Mouse (Mus musculus): ENCODE results near the gene Aup1. TPM values are rescaled to one million over a fixed set of nuclear protein-coding genes. Genes with fewer than 3 reads are reported as not detected.
A peak's percentile ranks its signal among the peaks of the same experiment; 100 is the strongest.

Aup1 gene
- polyA plus RNA-seq (2016; fragmentation: Nextera tagmentation; extraction: Ambion mirVana): 148 and 172 TPM in 2 replicates

- H3K27ac ChIP-seq (replicated peaks): peak within 1 kb of the TSS; percentile 93
- peak; percentile 96 for DNase-seq (ENCODE audit: low spot score)
- peaks cover 51% of the 10 kb centered on the region for H3K36me3 ChIP-seq (replicated peaks)
- peak within 1 kb of the TSS; percentile 86 for H3K4me3 ChIP-seq
- peaks cover 5% of the 10 kb centered on the region for H3K27me3 ChIP-seq (replicated peaks; ENCODE audit: low read depth, poor library complexity, severe bottlenecking)
- WGBS: under 1% methylated on average over 64 of the region's 64 CpGs
- H3K4me1 ChIP-seq: peaks cover 33% of the 10 kb centered on the region
- H3K9me3 ChIP-seq: no peaks in the 10 kb centered on the region
These were observed at the start of gene Aup1 for GRCm38 (mm10) chr6:83054074-83054851. TSS of gene Aup1 (plus strand) at chr6:83054521.

- H3K4me3 ChIP-seq: no peak overlapping the region
- peaks cover 5% of the 10 kb centered on the region; the same call in 1 of the 2 replicates for H3K27me3 ChIP-seq (replicated peaks; ENCODE audit: low read depth, poor library complexity, severe bottlenecking)
- no peaks in the 10 kb centered on the region for H3K9me3 ChIP-seq
- no peaks in the 10 kb centered on the region for H3K36me3 ChIP-seq (replicated peaks)
- 60% methylated on average over 7 of the region's 7 CpGs for WGBS
- H3K27ac ChIP-seq (replicated peaks): peak overlapping the region; percentile 59; the same call in 1 of the 2 replicates
- peaks cover 14% of the 10 kb centered on the region for H3K4me1 ChIP-seq
- DNase-seq (ENCODE audit: low spot score): peak; percentile 21
These were observed 49.4 kb upstream of the Aup1 start for GRCm38 (mm10) chr6:83004872-83005271.

DNA sequence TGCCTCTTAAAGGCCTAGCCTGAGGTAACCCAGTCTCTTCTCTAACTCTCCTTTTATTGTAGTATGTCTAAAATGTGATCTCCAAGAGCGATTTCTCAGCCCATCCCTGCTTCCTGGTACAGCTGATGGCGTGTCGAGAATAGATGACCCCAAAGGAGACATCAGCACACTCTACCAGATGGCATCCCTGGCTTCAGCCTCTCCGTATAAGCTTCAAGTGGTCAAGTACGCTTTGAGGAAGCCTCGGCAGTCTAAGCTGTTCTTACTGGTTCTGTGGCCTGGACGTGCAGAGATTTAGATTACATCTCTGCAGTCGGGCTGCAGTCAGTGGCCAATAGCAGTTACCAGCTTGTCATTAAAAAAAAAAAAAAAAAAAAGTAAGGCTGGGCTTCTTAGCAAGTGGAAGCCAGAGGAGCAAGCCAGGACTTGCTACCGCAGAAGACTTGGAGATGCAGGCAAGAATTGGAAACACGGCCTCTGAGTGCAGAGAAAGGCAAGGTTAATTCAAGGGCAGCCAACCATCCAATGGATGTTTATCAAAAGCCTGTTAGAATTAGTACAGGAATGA lies 48.8 kb upstream of the Aup1 start:
- no peak for DNase-seq (ENCODE audit: low spot score)
- H3K9me3 ChIP-seq: no peaks in the 10 kb centered on the region
- peaks cover 20% of the 10 kb centered on the region for H3K4me1 ChIP-seq
- no peak overlapping the region for H3K4me3 ChIP-seq
- no peaks in the 10 kb centered on the region for H3K36me3 ChIP-seq (replicated peaks)
- WGBS: 83% methylated on average over 10 of the region's 10 CpGs
- no peaks in the 10 kb centered on the region for H3K27me3 ChIP-seq (replicated peaks; ENCODE audit: low read depth, poor library complexity, severe bottlenecking)
- H3K27ac ChIP-seq (replicated peaks): peak overlapping the region; percentile 59

DNA sequence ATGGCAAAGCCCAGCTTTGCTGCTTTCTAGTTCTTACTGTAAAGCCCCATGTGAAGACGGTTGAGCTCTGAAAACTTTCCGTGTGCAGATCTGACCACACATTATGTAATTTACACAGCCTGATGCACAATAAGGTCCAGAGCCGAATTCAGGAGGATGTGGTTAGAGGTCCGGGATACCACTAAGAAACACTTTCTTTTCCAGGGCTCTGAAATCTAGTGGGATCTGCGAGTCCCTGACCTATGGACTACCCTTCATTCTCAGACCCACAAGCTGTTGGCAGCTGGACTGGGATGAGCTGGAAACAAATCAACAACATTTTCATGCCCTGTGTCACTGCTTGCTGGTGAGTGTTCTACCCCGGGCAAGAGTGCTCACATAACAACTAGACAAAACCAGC lies 48.2 kb upstream of the Aup1 start:
- 90% methylated on average over 6 of the region's 6 CpGs for WGBS
- H3K27ac ChIP-seq (replicated peaks): no peak overlapping the region
- no peaks in the 10 kb centered on the region for H3K27me3 ChIP-seq (replicated peaks; ENCODE audit: low read depth, poor library complexity, severe bottlenecking)
- H3K36me3 ChIP-seq (replicated peaks): no peaks in the 10 kb centered on the region
- no peaks in the 10 kb centered on the region for H3K9me3 ChIP-seq
- peaks cover 21% of the 10 kb centered on the region for H3K4me1 ChIP-seq
- no peak overlapping the region for H3K4me3 ChIP-seq
- no peak for DNase-seq (ENCODE audit: low spot score)

GRCm38 (mm10) chr6:83008659-83009058 lies 45.7 kb upstream of the Aup1 start:
- H3K27me3 ChIP-seq (replicated peaks; ENCODE audit: low read depth, poor library complexity, severe bottlenecking): no peaks in the 10 kb centered on the region
- no peak overlapping the region for H3K27ac ChIP-seq (replicated peaks)
- no peaks in the 10 kb centered on the region for H3K36me3 ChIP-seq (replicated peaks)
- no peak overlapping the region for H3K4me3 ChIP-seq
- no peak for DNase-seq (ENCODE audit: low spot score)
- H3K9me3 ChIP-seq: no peaks in the 10 kb centered on the region
- peaks cover 29% of the 10 kb centered on the region for H3K4me1 ChIP-seq
- WGBS: 65% methylated on average over 3 of the region's 3 CpGs

GRCm38 (mm10) chr6:83010010-83010409 lies 44.3 kb upstream of the Aup1 start:
- no peaks in the 10 kb centered on the region for H3K27me3 ChIP-seq (replicated peaks; ENCODE audit: low read depth, poor library complexity, severe bottlenecking)
- H3K9me3 ChIP-seq: no peaks in the 10 kb centered on the region
- 68% methylated on average over 7 of the region's 7 CpGs for WGBS
- DNase-seq (ENCODE audit: low spot score): no peak
- H3K27ac ChIP-seq (replicated peaks): no peak overlapping the region
- H3K36me3 ChIP-seq (replicated peaks): no peaks in the 10 kb centered on the region
- peaks cover 22% of the 10 kb centered on the region for H3K4me1 ChIP-seq
- H3K4me3 ChIP-seq: no peak overlapping the region

GRCm38 (mm10) chr6:83011255-83011654 lies 43.1 kb upstream of the Aup1 start:
- Histone ChIP-seq H3K4me3 (no peak overlapping the region), H3K27me3 (replicated peaks; ENCODE audit: low read depth, poor library complexity, severe bottlenecking) (no peaks in the 10 kb centered on the region), H3K9me3 (no peaks in the 10 kb centered on the region), H3K4me1 (peaks cover 17% of the 10 kb centered on the region; the same call in 1 of the 2 replicates), H3K36me3 (replicated peaks) (no peaks in the 10 kb centered on the region), H3K27ac (replicated peaks) (no peak overlapping the region)
- DNase-seq (ENCODE audit: low spot score): no peak
- 85% methylated on average over 7 of the region's 7 CpGs for WGBS

DNA sequence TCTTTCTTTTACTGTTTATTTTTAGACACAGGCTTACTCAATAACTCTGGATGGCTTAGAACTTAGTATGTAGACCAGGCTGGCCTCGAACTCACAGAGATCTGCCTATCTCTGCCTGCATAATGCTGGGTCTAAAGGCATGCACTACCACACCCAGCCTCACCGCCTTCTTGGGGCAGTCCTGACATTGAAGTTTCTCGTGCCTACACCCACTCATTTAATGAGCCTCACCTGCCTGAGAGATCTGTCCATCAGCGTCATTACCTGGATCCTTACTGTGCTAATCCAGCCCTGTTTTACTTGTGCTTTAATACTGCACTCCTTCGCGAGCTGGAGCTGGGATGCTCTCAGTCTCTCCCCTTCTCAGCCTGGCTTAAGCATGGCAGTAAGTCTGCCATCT lies 42.6 kb upstream of the Aup1 start:
- Histone ChIP-seq H3K4me1 (peaks cover 17% of the 10 kb centered on the region; the same call in 1 of the 2 replicates), H3K27me3 (replicated peaks; ENCODE audit: low read depth, poor library complexity, severe bottlenecking) (no peaks in the 10 kb centered on the region), H3K4me3 (no peak overlapping the region), H3K9me3 (no peaks in the 10 kb centered on the region), H3K27ac (replicated peaks) (no peak overlapping the region), H3K36me3 (replicated peaks) (no peaks in the 10 kb centered on the region)
- WGBS: 82% methylated on average over 6 of the region's 6 CpGs
- DNase-seq (ENCODE audit: low spot score): no peak

DNA sequence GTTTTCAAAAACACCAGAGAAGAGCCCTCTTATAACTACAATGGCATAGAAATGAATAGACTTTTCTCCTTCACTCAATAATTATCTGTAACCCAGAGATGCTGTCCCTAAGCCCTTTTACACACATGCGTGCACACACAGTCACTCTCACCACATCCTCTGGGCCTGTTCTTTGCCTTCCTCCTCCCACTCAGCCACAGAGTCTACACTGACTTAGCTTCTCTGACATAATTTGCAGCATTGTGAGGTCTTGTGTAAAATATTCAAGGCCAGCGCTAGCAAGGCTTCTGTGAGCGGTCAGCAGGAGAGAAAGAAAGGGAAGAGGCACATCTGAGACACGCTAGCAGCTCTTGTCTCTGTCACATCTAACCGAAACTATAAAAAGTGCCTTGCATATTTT lies 40.9 kb upstream of the Aup1 start:
- WGBS: 85% methylated on average over 5 of the region's 5 CpGs
- Histone ChIP-seq H3K27ac (replicated peaks) (no peak overlapping the region), H3K4me3 (no peak overlapping the region), H3K4me1 (peaks cover 17% of the 10 kb centered on the region; the same call in 1 of the 2 replicates), H3K36me3 (replicated peaks) (no peaks in the 10 kb centered on the region), H3K27me3 (replicated peaks; ENCODE audit: low read depth, poor library complexity, severe bottlenecking) (no peaks in the 10 kb centered on the region), H3K9me3 (0 out of 2 replicates have a peak, but pooled peaks cover 1% of the 10 kb centered on the region)
- no peak for DNase-seq (ENCODE audit: low spot score)

- DNase-seq (ENCODE audit: low spot score): no peak
- Histone ChIP-seq H3K9me3 (0 out of 2 replicates have a peak, but pooled peaks cover 2% of the 10 kb centered on the region), H3K4me3 (no peak overlapping the region), H3K27me3 (replicated peaks; ENCODE audit: low read depth, poor library complexity, severe bottlenecking) (no peaks in the 10 kb centered on the region), H3K4me1 (peaks cover 16% of the 10 kb centered on the region; the same call in 1 of the 2 replicates), H3K27ac (replicated peaks) (no peak overlapping the region), H3K36me3 (replicated peaks) (no peaks in the 10 kb centered on the region)
- WGBS: 76% methylated on average over 12 of the region's 12 CpGs
These were observed 39.5 kb upstream of the Aup1 start for GRCm38 (mm10) chr6:83014482-83015466.

DNA sequence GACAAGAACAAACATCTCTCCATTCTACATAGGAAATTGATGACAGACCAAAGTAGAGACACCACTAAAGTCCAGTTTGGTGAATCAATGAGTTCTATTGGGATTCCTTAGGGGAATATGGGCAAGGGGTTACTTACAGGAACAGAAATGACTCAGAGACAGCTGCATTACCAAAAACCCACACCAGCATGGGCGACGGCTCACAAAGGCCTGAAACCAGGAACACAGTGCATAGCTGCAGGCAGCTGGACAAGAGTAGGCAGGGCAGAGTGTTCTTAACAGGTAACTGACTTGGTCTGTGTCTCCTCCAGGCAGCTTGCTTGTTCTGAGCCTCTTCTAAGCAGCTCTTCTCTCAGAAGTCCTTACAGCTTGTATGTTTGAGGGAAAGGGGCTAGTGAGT lies 38.6 kb upstream of the Aup1 start:
- no peaks in the 10 kb centered on the region for H3K27me3 ChIP-seq (replicated peaks; ENCODE audit: low read depth, poor library complexity, severe bottlenecking)
- 0 out of 2 replicates have a peak, but pooled peaks cover 2% of the 10 kb centered on the region for H3K9me3 ChIP-seq
- no peak overlapping the region for H3K27ac ChIP-seq (replicated peaks)
- peaks cover 8% of the 10 kb centered on the region; the same call in 1 of the 2 replicates for H3K4me1 ChIP-seq
- H3K4me3 ChIP-seq: no peak overlapping the region
- H3K36me3 ChIP-seq (replicated peaks): no peaks in the 10 kb centered on the region
- DNase-seq (ENCODE audit: low spot score): no peak
- 89% methylated on average over 2 of the region's 2 CpGs for WGBS

DNA sequence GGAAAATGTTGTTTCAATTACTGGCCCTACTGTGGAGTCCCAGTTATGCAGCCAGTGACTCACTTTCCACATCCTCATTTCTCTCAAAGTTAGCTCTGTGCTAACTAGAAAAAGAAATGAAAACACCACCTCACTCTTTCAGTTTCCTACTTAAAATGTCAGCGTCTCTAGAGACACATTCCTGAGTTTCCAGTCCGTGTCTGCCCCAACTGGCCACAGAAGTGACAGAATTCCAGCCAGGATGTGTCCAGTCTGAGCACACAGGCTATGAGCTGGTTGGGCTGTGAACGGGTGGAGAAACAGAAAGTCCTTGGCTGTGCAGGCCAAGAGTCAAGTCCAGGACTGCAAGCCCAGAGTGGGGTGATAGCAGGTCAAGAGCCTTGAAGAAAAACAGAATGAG lies 37.1 kb upstream of the Aup1 start:
- H3K4me3 ChIP-seq: no peak overlapping the region
- H3K9me3 ChIP-seq: 0 out of 2 replicates have a peak, but pooled peaks cover 2% of the 10 kb centered on the region
- peaks cover 8% of the 10 kb centered on the region; the same call in 1 of the 2 replicates for H3K4me1 ChIP-seq
- H3K36me3 ChIP-seq (replicated peaks): no peaks in the 10 kb centered on the region
- H3K27me3 ChIP-seq (replicated peaks; ENCODE audit: low read depth, poor library complexity, severe bottlenecking): 0 out of 2 replicates have a peak, but pooled peaks cover 5% of the 10 kb centered on the region
- DNase-seq (ENCODE audit: low spot score): no peak
- H3K27ac ChIP-seq (replicated peaks): no peak overlapping the region
- WGBS: 56% methylated on average over 3 of the region's 3 CpGs

Data from embryonic facial prominence, embryonic 10.5 days (tissue).